Mouse (Mus musculus) mature B cell (primary cell): ENCODE results near the gene Dll4.

ENCODE experiments used
- in situ Hi-C: fragments of 300-500 bp; cut with MboI; formaldehyde crosslinking; loops from 2 replicates; pipeline ENCODE4 v1.14.3; 2019

Dll4 gene

GRCm38 (mm10) chr2:119312380-119312958 is 13.1 kb upstream of the Dll4 start:
- in situ Hi-C loops, result no loop called here

DNA sequence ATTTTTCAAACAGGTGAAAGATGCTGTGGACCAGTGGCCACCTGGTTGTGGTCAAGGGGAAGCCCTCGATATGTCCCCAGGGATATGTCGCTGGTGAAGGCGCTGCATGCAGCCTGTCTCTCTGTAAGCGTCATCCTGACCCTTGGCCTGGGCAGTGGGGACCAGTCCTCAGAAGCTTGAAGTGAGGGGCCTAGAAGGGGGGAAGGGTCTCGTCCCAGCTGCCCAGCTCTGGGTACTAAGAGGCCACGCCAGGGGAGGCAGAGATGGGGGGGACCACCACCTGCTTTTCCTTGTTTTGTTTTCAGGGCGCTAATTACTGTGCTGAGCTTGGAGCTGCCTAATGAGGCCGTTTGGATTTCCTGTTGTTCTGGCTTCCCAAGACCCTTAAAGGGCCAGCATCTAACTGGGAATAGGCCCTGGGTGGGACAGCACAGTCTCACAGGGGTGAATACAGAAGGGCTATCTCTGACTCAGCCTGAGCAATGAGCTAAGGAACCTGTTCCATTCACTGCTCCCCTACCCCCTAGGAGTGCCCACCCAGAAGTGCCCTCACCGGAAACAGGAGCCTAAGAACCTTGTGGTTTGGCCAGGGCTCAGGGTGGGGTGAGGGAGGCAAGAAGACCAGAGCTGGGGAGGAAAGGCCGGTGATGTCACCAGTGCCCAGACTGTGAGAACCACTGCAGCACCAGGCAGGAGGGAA is 11.7 kb upstream of the Dll4 start:
- in situ Hi-C loops, result no loop called here

DNA sequence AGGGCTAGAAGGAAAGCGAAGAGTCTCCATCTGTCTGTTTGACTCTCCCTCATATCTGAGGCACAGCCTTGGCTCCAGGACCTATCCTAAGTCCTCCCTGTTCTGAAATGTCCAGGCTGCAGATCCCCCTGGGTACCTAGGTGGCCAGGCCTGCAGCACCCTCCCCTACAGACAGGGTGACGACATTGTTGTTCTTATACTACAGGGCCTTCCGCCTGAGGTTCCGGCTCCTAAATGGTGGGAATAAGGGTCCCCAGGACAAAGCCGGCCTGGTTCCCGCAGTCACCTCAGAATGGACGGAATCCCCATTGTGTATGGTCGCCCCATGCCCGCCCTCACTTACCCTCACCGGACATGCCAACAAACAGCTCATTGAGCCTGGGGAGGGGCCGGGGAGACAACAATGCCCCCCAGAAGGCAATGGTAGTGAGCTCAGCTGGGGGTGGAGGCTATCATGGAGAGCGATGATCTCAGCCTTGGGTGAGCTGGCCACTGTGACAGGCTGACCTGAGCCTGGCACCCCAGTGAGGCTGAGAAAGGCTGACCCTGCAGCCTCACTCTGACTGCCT is 10.8 kb upstream of the Dll4 start:
- in situ Hi-C loops, result no loop called here

- in situ Hi-C loops, result no loop called here
Observed at GRCm38 (mm10) chr2:119318043-119318710, 7.4 kb upstream of the Dll4 start.

- in situ Hi-C loops, result no loop called here
Observed at GRCm38 (mm10) chr2:119320571-119320970, 5.0 kb upstream of the Dll4 start.

- in situ Hi-C loops, result no loop called here
Observed at GRCm38 (mm10) chr2:119321771-119322586, 3.6 kb upstream of the Dll4 start.

GRCm38 (mm10) chr2:119322587-119323300 is 2.8 kb upstream of the Dll4 start:
- in situ Hi-C loops, result no loop called here

DNA sequence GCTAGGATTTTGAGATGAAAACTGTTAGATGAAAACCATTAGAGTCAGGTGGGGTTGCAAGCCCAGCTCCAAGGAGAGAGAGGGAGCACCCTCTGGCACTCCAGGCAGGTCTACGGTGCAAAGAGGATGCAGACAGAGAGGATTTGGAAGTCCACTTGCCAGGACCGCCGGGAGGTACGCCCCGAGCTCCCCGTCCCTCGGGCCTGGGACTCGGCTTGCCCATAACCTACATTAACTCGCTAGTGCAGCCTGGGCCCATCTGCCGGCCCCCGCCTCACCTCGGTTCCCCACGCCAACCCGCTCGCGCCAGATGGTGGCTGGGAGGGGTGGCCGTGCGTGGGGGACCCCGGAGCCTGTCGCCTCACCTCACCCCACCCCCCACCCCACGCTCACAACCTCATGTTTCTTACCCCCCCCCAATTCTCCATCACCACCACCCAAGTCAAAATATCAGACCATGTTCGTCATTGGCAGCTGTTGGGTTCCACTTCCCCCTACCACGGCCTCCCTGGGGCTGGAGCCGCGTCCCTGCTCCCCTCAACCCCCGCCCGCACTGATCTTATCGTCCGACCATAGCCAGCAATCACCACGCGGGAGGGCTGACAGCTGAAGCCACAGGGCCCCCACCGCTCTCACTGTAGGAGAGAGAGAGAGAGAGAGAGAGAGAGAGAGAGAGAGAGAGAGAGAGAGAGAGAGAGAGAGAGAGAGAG is 1.6 kb upstream of the Dll4 start:
- in situ Hi-C loops, result no loop called here

DNA sequence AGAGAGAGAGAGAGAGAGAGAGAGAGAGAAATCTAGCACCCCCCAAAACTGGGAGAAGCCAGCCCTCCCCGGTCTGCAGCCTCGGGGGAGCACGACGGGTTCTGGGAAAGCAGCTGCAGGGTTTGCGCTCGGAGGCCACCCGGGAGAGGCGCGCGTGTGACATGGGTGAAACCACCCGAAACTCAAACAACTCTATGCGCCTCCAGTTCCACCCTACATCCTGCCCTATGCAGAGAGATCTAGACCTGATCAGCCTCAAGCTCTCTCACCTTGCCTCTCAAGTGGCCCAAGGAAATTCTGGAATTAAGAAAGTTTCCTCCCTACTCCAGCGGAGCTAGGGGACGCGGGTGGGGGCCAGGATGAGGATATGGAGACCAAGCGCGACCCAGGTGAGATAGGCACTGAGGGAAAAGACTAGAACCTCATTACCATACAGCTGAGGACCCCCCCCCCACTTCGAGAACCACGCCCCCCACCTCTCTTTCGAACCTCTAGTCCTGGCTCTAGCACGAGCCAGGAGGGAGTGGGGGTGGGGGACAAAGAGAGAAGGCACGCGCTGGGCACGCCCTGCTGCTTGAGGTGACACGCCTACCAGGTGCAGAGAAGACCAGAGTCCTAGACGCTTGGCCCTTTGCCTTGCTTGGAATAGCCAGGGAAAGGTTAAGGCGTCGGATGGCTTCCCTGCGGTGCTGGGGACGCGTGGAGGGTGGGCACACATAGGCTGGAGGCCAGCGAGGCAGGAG is 837 bp upstream of the Dll4 start:
- in situ Hi-C loops, result no loop called here

- in situ Hi-C loops, result no loop called here
Observed at GRCm38 (mm10) chr2:119326161-119327101, 847 bp downstream of the Dll4 start.

DNA sequence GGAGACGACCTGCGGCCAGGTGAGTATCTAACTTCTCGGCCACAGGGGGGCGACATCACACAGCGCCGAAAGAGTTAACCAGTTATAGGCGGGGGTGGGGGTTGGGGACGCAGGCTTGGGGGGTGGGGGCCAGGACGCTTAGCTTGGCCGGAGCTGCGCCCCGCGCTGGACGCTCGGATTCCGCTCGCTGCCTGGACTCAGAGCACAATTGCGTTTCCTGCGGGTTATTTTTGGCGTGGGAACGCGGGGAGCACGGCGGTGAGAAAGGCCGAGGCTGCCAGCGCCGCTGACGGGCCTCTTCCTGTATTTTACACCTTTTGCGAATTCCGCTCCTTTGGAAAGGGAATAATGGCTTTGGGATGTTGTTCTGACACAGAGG is 1.5 kb downstream of the Dll4 start:
- in situ Hi-C loops, result no loop called here

- in situ Hi-C loops, result no loop called here
Observed at GRCm38 (mm10) chr2:119327942-119328526, 2.5 kb downstream of the Dll4 start.

DNA sequence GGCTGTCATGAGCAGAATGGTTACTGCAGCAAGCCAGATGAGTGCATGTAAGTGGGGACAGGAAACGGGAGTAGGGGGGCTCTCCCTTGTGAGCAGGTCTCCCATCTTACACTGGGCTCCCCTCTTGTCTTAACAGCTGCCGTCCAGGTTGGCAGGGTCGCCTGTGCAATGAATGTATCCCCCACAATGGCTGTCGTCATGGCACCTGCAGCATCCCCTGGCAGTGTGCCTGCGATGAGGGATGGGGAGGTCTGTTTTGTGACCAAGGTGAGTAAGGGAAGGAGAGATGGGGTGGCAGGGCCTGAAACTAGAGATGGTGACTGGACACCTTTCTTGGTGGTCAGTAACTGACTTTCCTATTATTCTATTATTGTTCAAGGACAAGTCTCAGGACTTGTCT is 3.0 kb downstream of the Dll4 start:
- in situ Hi-C loops, result no loop called here

DNA sequence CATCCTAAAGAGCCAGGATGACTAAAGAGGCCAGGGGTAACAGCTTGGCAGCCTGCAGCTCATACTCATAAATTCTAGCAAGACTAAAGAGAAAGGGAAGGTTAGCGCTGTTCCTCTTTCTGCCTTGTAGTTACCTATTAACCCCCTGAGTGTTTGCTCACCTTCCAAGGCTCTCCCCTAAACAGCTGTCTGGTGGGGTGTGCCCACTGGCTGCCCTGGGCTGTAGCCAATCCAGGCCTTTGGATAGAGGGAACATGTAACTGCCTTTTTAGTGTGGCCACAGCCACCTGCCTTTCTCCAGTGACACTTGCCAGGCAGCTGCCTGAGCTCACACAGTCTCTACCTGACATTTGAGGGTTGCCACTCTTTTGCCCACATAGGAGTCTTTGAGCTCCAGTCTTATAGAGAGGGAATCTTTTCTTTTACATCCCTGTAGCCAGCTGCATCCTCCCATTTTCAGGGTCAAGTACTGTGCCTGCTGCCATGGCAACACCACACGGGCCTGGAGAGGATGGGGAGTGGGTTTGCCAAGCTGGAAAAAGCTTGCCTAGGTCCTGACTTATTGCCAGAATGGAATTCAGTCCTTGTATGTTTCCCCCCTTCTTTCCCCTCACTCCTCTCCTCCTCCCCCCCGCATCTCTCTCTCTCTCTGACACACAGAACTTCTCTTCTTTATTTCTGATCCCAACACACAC is 3.7 kb downstream of the Dll4 start:
- in situ Hi-C loops, result no loop called here

DNA sequence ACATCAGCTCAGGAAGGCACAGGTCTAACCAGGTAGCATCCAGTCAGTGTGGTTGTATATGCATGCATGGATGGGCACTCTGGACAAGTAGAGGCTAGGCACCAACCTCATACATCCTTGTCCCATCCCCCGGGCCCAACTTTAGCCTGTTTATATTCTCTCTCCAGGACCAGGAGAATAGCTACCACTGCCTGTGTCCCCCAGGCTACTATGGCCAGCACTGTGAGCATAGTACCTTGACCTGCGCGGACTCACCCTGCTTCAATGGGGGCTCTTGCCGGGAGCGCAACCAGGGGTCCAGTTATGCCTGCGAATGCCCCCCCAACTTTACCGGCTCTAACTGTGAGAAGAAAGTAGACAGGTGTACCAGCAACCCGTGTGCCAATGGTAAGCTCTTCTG is 5.2 kb downstream of the Dll4 start:
- in situ Hi-C loops, result no loop called here

DNA sequence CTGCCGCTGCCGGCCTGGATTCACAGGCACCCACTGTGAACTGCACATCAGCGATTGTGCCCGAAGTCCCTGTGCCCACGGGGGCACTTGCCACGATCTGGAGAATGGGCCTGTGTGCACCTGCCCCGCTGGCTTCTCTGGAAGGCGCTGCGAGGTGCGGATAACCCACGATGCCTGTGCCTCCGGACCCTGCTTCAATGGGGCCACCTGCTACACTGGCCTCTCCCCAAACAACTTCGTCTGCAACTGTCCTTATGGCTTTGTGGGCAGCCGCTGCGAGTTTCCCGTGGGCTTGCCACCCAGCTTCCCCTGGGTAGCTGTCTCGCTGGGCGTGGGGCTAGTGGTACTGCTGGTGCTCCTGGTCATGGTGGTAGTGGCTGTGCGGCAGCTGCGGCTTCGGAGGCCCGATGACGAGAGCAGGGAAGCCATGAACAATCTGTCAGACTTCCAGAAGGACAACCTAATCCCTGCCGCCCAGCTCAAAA is 6.6 kb downstream of the Dll4 start:
- in situ Hi-C loops, result no loop called here

GRCm38 (mm10) chr2:119334135-119334534 is 8.6 kb downstream of the Dll4 start:
- in situ Hi-C loops, result no loop called here

DNA sequence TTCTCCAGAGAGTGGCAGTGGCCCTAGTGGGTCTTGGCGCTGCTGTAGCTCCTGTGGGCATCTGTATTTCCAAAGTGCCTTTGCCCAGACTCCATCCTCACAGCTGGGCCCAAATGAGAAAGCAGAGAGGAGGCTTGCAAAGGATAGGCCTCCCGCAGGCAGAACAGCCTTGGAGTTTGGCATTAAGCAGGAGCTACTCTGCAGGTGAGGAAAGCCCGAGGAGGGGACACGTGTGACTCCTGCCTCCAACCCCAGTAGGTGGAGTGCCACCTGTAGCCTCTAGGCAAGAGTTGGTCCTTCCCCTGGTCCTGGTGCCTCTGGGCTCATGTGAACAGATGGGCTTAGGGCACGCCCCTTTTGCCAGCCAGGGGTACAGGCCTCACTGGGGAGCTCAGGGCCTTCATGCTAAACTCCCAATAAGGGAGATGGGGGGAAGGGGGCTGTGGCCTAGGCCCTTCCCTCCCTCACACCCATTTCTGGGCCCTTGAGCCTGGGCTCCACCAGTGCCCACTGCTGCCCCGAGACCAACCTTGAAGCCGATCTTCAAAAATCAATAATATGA is 9.5 kb downstream of the Dll4 start:
- in situ Hi-C loops, result no loop called here
